Mouse (Mus musculus): ENCODE results near the gene Btnl4. TPM values are rescaled to one million over a fixed set of nuclear protein-coding genes. Genes with fewer than 3 reads are reported as not detected.
"Not testable (repeated sequence)": the region's sequence is repeated elsewhere in the genome, so short reads cannot be mapped to it uniquely, and the experiment has no call there.

Btnl4 gene
- polyA plus RNA-seq, 1 experiment from 2014 or later: not detected

- Histone ChIP-seq H3K27me3 (0 out of 2 replicates have a peak, but pooled peaks cover 6% of the 10 kb centered on the region), H3K4me3 (replicated peaks) (no peak overlapping the region), H3K9me3 (replicated peaks) (no peaks in the 10 kb centered on the region), H3K9ac (no peak overlapping the region), H3K4me1 (replicated peaks) (no peaks in the 10 kb centered on the region), H3K36me3 (replicated peaks) (no peaks in the 10 kb centered on the region), H3K27ac (replicated peaks) (no peak overlapping the region), H3K4me2 (no peak overlapping the region)
- no peak for ATAC-seq (ENCODE audit: insufficient read depth)
Measured at GRCm38 (mm10) chr17:34492796-34493195, 15.7 kb upstream of the Btnl4 start.

DNA sequence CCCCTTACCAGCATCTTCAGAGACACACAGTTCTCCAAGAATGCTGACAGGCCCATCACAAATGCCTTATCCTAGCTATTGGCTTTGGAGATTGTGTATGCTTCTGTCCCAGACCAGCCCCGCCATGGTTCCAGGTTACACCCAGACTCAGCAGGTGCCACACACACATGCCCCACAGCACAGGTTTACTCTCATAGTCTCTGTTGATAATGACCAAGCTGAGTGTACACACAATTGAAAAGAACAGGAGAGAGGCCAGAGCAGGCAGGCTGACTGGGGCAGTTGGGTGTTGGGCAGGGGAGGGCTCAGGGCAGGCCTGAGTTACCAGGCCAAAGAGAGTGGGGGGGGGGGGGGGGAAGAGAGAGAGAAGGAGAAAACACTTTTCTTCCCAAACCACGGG lies 691 bp downstream of the Btnl4 start:
- Histone ChIP-seq H3K9ac (no peak overlapping the region), H3K4me3 (replicated peaks) (no peak overlapping the region), H3K4me1 (replicated peaks) (no peaks in the 10 kb centered on the region), H3K9me3 (replicated peaks) (no peaks in the 10 kb centered on the region), H3K27me3 (peaks cover 26% of the 10 kb centered on the region), H3K4me2 (no peak overlapping the region), H3K27ac (replicated peaks) (no peak overlapping the region), H3K36me3 (replicated peaks) (no peaks in the 10 kb centered on the region)
- no peak for ATAC-seq (ENCODE audit: insufficient read depth)
- 45% methylated on average over 1 of the region's 2 CpGs for WGBS (ENCODE audit: insufficient replicate concordance)

- no peak overlapping the region for H3K27ac ChIP-seq (replicated peaks)
- no peaks in the 10 kb centered on the region for H3K9me3 ChIP-seq (replicated peaks)
- WGBS (ENCODE audit: insufficient replicate concordance): 55% methylated on average over 3 of the region's 3 CpGs
- H3K27me3 ChIP-seq: peaks cover 26% of the 10 kb centered on the region
- H3K4me3 ChIP-seq (replicated peaks): no peak overlapping the region
- H3K4me2 ChIP-seq: no peak overlapping the region
- ATAC-seq (ENCODE audit: insufficient read depth): no peak
- H3K4me1 ChIP-seq (replicated peaks): no peaks in the 10 kb centered on the region
- no peaks in the 10 kb centered on the region for H3K36me3 ChIP-seq (replicated peaks)
- no peak overlapping the region for H3K9ac ChIP-seq
Measured at GRCm38 (mm10) chr17:34475060-34475459, 2.1 kb downstream of the Btnl4 start.

- no peak for ATAC-seq (ENCODE audit: insufficient read depth)
- Histone ChIP-seq H3K4me2 (no peak overlapping the region), H3K27me3 (peaks cover 36% of the 10 kb centered on the region), H3K4me1 (replicated peaks) (no peaks in the 10 kb centered on the region), H3K36me3 (replicated peaks) (no peaks in the 10 kb centered on the region), H3K27ac (replicated peaks) (no peak overlapping the region), H3K4me3 (replicated peaks) (no peak overlapping the region), H3K9ac (no peak overlapping the region), H3K9me3 (replicated peaks) (no peaks in the 10 kb centered on the region)
- WGBS (ENCODE audit: insufficient replicate concordance): 25% methylated on average over 2 of the region's 2 CpGs
Measured at GRCm38 (mm10) chr17:34470491-34470890, 6.6 kb downstream of the Btnl4 start.

DNA sequence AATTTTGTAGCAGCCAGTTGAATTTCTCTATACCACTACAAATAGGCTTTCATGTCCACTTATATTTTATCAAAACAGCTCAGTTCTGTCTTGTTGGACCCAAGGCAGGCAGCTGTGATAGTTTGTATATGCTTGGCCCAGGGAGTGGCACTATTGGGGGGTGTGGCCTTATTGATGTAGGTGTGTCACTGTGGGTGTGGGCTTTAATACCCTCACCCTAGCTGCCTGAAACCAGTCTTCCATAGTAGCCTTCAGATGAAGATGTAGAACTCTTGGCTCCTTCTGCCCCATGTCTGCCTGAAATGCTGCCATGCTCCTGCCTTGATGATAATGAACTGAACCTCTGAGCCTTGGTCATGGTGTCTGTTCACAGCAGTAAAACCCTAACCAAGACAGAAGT lies 11.2 kb downstream of the Btnl4 start:
- not testable (repeated sequence) for H3K36me3 ChIP-seq (replicated peaks); H3K4me2 ChIP-seq; H3K4me1 ChIP-seq (replicated peaks); H3K9ac ChIP-seq; ATAC-seq (ENCODE audit: insufficient read depth); H3K4me3 ChIP-seq (replicated peaks); H3K9me3 ChIP-seq (replicated peaks); H3K27ac ChIP-seq (replicated peaks)
- peaks cover 11% of the 10 kb centered on the region for H3K27me3 ChIP-seq

GRCm38 (mm10) chr17:34459255-34459654 lies 17.9 kb downstream of the Btnl4 start:
- Histone ChIP-seq H3K36me3 (replicated peaks) (no peaks in the 10 kb centered on the region), H3K4me3 (replicated peaks) (no peak overlapping the region), H3K27me3 (no peaks in the 10 kb centered on the region), H3K9me3 (replicated peaks) (no peaks in the 10 kb centered on the region), H3K9ac (no peak overlapping the region), H3K4me1 (replicated peaks) (peaks cover 13% of the 10 kb centered on the region; the same call in 1 of the 2 replicates), H3K4me2 (no peak overlapping the region), H3K27ac (replicated peaks) (no peak overlapping the region)
- no peak for ATAC-seq (ENCODE audit: insufficient read depth)
- WGBS (ENCODE audit: insufficient replicate concordance): 22% methylated on average over 3 of the region's 3 CpGs

DNA sequence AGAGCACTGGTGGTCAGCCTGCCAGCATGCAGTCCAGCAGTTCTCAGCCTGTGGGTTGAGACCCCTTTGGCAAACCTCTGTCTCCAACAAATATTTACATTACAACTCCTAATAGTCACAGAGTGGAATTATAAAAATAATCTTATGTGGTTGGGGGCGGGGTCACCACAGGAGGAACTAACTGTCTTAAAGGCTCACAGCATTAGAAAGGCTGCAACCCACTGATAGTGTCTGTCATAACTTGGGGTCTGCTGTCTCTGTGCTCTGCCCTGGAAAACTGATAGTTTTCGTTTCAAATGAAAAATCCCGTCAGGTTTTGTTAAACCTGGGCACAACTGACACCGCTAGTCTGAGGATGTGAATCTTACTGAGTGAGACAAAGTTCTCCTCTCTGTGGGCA lies 19.4 kb downstream of the Btnl4 start:
- H3K27me3 ChIP-seq: no peaks in the 10 kb centered on the region
- WGBS (ENCODE audit: insufficient replicate concordance): 10% methylated on average over 4 of the region's 4 CpGs
- H3K9me3 ChIP-seq (replicated peaks): no peaks in the 10 kb centered on the region
- H3K27ac ChIP-seq (replicated peaks): no peak overlapping the region
- H3K36me3 ChIP-seq (replicated peaks): no peaks in the 10 kb centered on the region
- no peak overlapping the region for H3K4me3 ChIP-seq (replicated peaks)
- H3K9ac ChIP-seq: no peak overlapping the region
- H3K4me1 ChIP-seq (replicated peaks): peaks cover 13% of the 10 kb centered on the region; the same call in 1 of the 2 replicates
- H3K4me2 ChIP-seq: 0 out of 2 replicates have a peak overlapping the region, but pooled peaks have one; percentile 20
- ATAC-seq (ENCODE audit: insufficient read depth): no peak; the same call in 1 of the 2 replicates

GRCm38 (mm10) chr17:34448473-34449041 lies 28.6 kb downstream of the Btnl4 start:
- H3K4me3 ChIP-seq (replicated peaks): no peak overlapping the region
- H3K9me3 ChIP-seq (replicated peaks): no peaks in the 10 kb centered on the region
- H3K4me2 ChIP-seq: peak overlapping the region; percentile 42
- peak; percentile 67 for ATAC-seq (ENCODE audit: insufficient read depth)
- WGBS (ENCODE audit: insufficient replicate concordance): 9% methylated on average over 6 of the region's 6 CpGs
- H3K27ac ChIP-seq (replicated peaks): no peak overlapping the region
- H3K9ac ChIP-seq: no peak overlapping the region
- no peaks in the 10 kb centered on the region for H3K36me3 ChIP-seq (replicated peaks)
- H3K27me3 ChIP-seq: no peaks in the 10 kb centered on the region
- H3K4me1 ChIP-seq (replicated peaks): peaks cover 7% of the 10 kb centered on the region; the same call in 1 of the 2 replicates

DNA sequence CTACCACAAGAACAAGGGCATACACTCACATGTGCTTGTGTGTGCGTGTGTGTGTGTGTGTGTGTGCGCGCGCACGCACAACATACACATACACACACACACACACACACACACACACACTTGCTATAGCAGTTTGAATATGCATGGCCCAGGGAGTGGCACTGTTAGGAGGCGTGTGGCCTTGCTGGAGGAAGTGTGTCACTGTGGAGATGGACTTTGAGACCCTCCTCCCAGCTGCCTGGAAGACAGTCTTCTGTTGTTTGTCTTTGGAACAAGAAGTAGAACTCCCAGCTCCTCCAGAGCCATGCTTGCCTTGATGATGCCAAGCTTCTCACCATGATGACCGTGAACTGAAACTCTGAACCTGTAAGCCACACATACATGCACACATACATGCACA lies 35.1 kb downstream of the Btnl4 start:
- Histone ChIP-seq H3K9me3 (replicated peaks) (no peaks in the 10 kb centered on the region), H3K4me2 (no peak overlapping the region), H3K4me3 (replicated peaks) (no peak overlapping the region), H3K4me1 (replicated peaks) (no peaks in the 10 kb centered on the region), H3K36me3 (replicated peaks) (no peaks in the 10 kb centered on the region), H3K27ac (replicated peaks) (no peak overlapping the region), H3K9ac (no peak overlapping the region), H3K27me3 (no peaks in the 10 kb centered on the region)
- no peak for ATAC-seq (ENCODE audit: insufficient read depth)
- 77% methylated on average over 7 of the region's 7 CpGs for WGBS (ENCODE audit: insufficient replicate concordance)

DNA sequence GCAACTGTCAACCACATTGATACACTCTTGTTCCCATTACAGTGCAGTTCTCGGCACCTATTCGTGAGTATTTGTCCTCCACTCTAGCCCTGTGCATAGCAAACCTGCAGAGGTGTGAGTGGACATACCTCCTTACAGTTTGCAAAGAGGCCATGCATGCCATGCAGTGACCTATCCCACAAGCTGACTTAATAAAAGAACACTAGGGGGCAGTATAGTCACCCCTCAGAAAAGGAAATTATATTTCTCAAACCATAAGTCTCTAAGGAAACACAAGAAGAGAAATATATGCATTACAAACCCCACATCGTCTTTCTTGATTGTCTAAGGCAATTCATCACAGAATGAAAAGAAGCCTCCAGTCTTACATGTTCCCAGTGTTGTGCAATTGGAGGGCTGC lies 37.3 kb downstream of the Btnl4 start:
- Histone ChIP-seq H3K4me1 (replicated peaks) (no peaks in the 10 kb centered on the region), H3K9me3 (replicated peaks) (no peaks in the 10 kb centered on the region), H3K4me2 (no peak overlapping the region), H3K27ac (replicated peaks) (no peak overlapping the region), H3K9ac (no peak overlapping the region), H3K4me3 (replicated peaks) (no peak overlapping the region), H3K36me3 (replicated peaks) (no peaks in the 10 kb centered on the region), H3K27me3 (0 out of 2 replicates have a peak, but pooled peaks cover 6% of the 10 kb centered on the region)
- 22% methylated on average over 3 of the region's 3 CpGs for WGBS (ENCODE audit: insufficient replicate concordance)
- ATAC-seq (ENCODE audit: insufficient read depth): no peak

GRCm38 (mm10) chr17:34438588-34438987 lies 38.5 kb downstream of the Btnl4 start:
- no peak overlapping the region for H3K27ac ChIP-seq (replicated peaks)
- no peak overlapping the region for H3K4me3 ChIP-seq (replicated peaks)
- 48% methylated on average over 1 of the region's 1 CpGs for WGBS (ENCODE audit: insufficient replicate concordance)
- ATAC-seq (ENCODE audit: insufficient read depth): no peak
- 0 out of 2 replicates have a peak, but pooled peaks cover 6% of the 10 kb centered on the region for H3K27me3 ChIP-seq
- H3K36me3 ChIP-seq (replicated peaks): no peaks in the 10 kb centered on the region
- H3K4me2 ChIP-seq: no peak overlapping the region
- H3K9me3 ChIP-seq (replicated peaks): no peaks in the 10 kb centered on the region
- H3K4me1 ChIP-seq (replicated peaks): no peaks in the 10 kb centered on the region
- no peak overlapping the region for H3K9ac ChIP-seq

DNA sequence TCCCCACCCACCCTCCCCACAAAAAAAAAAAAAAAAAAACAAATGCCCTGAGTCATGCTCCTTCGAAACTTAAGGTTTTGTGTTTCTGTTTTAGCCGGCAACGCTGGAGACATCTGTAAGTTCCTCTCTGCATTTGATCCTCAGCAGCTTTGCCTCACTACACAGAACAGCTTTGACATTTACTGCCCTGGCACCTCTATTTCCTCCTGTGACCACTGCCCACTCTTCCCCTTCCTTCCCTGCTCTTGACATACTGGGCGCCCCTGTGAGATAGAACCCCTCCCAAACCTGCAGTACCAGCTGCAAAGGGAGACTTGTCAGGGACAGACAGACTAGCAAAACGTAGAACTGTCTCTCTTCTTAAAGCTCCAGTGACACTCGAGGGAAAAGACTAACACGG lies 39.5 kb downstream of the Btnl4 start:
- H3K4me1 ChIP-seq (replicated peaks): no peaks in the 10 kb centered on the region
- 13% methylated on average over 7 of the region's 7 CpGs for WGBS (ENCODE audit: insufficient replicate concordance)
- 0 out of 2 replicates have a peak, but pooled peaks cover 6% of the 10 kb centered on the region for H3K27me3 ChIP-seq
- no peak overlapping the region for H3K9ac ChIP-seq
- no peaks in the 10 kb centered on the region for H3K9me3 ChIP-seq (replicated peaks)
- no peaks in the 10 kb centered on the region for H3K36me3 ChIP-seq (replicated peaks)
- H3K4me3 ChIP-seq (replicated peaks): no peak overlapping the region
- H3K27ac ChIP-seq (replicated peaks): peak overlapping the region; percentile 53; the same call in 1 of the 2 replicates
- no peak for ATAC-seq (ENCODE audit: insufficient read depth)
- peak overlapping the region; percentile 15; the same call in 1 of the 2 replicates for H3K4me2 ChIP-seq

All from liver, embryonic 15.5 days (tissue).